Mouse (Mus musculus) layer of hippocampus, adult 18-20 months (tissue): ENCODE data around the gene B230217C12Rik. TPM values are rescaled to one million over a fixed set of nuclear protein-coding genes. Genes with fewer than 3 reads are reported as not detected.

Experiments
- DNase-seq, 2 experiments: peaks; one replicate each; pipeline ENCODE4 v3.0.0; 2022; ENCODE audit warnings: low spot score in 2 of 2
- long read RNA-seq: library from polyadenylated mRNA; stranded (forward); transcript quantifications from one replicate; pipeline ENCODE4 v2.0.0, GENCODE M21; 2021
- total RNA-seq, 2 experiments: library from RNA; stranded (reverse); gene quantifications; 2 replicates each; pipeline ENCODE4 v1.2.3; 2021

B230217C12Rik gene
- total RNA-seq = 10 to 100 TPM; 70.8 to 71.5 TPM
- long read RNA-seq, transcript B230217C12Rik-202 (2 exons, 2,181 nt) = minor isoform, 10 of 31 reads
- long read RNA-seq, transcript B230217C12Rik-204 (2 exons, 1,118 nt) = major isoform, 16 of 31 reads
- long read RNA-seq, partial matches to known transcripts = 1 of 31 reads
- long read RNA-seq, other reads (novel, unspliced or antisense) = 2 of 31 reads

DNA sequence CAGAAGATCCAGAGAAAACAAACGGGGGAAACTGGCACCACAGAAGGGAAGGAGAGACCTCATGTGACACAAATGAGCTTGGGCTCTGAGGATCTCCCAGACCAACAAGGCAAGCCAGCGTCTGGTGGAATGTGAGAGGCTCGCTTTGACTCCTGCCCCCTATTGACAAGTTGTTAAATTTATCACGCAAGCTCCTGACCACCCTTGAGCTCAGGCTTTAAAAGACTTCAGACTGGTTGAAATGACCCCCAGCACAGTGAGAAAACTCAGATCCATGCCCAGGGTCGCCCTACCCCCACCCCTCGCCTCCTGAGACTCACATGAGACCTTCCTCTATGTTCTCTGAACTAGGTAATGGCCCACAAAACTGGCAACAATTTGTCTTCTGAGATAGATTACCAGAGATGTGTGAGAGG, at the start of gene B230217C12Rik:
TSS of gene B230217C12Rik (plus strand) at position 242 of the 416 bp plus-strand sequence.
- peak in 1 of 2 experiments; percentile 51 for DNase-seq

DNA sequence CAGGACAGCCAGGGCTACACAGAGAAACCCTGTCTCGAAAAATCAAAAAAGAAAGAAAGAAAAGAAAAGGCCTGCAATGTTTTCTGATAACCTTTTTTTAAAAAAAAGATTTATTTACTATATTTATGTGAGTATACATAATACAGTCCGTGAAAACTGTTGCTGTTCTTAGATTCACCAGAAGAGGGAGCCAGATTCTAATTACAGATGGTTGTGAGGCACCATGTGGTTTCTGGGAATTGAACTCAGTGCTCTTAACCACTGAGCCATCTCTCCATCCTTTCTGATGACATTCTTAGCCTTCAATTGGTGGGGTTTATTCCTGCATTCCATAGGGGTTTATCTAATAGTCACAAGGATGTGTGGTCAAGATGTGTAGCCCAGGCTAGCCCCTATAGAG, 47.4 kb upstream of the B230217C12Rik start:
- peak in 1 of 2 experiments; percentile 73 for DNase-seq

DNA sequence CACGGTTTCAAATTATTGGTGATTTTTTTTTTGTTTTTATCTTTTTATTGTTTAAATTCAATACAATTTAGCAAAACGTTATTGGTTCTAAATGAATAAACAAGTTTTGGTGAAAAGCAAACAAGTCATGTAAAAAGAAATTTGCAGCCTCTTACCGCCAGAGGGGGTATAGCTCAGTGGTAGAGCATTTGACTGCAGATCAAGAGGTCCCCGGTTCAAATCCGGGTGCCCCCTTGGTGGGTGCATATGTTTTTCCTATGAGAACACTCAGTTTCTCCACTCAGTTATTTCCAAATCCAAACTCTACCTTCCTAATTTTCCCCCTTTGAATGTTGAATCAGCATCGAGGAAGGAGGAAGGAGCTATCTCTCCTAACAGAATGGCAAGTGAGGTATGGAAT, 43.7 kb upstream of the B230217C12Rik start:
- peak; percentile 75 to 90 for DNase-seq

DNA sequence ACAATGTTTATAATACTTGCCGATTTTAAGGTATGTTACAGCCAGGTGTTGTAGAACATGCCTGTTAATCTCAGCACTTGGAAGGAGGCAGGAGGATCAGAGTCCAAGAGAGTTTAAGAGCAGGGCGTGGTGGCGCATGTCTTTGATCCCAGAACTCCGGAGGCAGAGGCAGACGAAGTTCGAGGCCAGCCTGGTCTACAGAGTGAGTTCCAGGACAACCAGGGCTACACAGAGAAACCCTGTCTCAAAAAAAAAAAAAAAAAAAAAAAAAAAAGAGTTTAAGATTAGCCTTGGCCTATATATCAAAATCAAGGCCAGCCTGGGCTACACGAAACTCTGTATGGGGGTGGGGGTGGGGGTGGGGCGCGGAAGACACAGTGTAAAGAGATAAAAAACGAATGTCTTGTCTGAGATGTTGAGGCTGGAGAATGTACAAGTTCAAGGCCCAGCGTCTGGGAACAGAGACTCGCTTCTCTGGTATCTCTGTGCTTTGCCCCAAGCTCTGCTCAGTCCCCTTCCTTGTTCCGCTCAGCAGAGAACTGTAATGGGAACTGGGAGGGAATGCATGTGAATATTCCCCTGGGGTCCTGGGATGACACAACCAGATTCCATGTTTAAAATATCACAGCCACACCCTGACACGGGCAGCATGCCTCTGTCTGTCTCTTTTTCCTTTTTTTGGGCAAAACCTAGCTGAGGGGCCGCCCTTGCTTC, 43.1 kb upstream of the B230217C12Rik start:
- DNase-seq = no peak

DNA sequence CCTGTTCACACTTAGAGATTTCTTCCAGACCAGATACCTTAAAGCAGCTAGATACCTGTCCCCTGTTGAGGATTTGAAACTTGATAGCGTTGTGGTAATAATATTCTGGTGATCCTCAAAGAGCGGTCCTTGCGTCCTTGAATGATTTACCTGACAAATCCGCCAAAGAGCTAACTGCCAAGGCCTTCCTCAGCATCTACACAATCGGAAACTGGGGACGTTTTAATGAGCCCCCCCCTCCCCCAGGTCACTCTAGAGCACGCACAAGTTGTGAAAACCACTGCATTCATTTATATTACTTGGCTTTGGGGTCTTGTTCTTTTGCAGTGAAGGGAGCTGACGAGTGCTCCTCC, 42.5 kb upstream of the B230217C12Rik start:
- DNase-seq = no peak

DNA sequence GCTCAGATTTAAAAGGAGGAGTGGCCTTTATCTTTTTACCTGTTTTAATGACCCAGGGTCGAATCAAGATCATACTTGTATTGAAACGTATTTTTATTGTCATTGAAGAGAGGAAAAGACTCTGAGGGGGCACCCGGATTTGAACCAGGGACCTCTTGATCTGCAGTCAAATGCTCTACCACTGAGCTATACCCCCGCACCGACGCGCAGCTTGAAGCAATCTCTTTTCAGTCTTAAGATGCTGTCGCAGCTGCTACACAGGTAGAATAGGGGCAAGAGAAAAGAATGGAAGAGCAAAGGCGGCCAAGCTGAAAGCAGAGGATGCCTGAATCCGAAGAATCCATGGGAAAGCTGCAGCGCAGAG, 41.8 kb upstream of the B230217C12Rik start, which contains the start of gene Lasp1:
TSS of gene Lasp1 (plus strand) at position 219 of the 364 bp plus-strand sequence.
- DNase-seq = peak; percentile 89 to 95

DNA sequence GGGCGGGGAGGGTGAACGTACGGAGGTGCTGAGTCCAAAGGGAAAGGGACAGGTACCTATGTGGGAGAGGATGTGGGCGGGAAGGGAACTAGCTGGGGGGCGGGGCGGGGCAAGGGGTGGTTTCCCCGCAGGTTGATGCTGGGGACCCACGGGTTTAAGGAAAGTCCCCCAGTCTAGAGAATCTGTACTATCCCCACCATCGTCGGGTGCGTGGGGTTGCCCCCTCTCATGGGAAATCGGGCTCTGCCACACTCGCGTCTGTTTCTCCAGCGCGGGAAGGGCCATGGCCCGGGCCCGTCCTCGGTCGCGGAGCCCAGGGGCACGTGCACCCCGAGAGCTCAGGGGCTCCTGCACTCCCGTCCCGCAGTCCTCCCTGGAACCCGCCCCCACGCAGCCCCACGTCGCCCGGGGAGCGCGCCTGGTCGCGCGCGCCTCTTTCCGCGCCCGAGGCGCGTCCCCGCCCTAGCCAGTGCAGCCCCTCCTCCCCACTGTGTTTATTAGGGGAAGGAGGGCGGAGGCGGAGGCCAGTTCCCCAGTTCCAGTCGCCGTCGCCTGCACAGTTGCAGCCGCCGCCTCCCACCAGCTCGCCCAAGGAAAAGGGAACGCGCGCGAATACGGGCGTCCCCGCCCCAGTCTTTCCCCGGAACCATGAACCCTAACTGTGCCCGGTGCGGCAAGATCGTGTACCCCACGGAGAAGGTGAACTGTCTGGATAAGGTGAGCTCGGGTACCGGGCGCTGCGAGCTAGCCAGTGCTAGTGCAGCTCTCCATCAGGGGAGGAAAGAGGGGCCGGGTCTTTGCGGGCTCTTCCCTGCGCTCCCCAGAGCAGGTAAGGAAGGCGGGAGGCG, 41.2 kb upstream of the B230217C12Rik start:
- DNase-seq = peak; percentile 86 to 92

DNA sequence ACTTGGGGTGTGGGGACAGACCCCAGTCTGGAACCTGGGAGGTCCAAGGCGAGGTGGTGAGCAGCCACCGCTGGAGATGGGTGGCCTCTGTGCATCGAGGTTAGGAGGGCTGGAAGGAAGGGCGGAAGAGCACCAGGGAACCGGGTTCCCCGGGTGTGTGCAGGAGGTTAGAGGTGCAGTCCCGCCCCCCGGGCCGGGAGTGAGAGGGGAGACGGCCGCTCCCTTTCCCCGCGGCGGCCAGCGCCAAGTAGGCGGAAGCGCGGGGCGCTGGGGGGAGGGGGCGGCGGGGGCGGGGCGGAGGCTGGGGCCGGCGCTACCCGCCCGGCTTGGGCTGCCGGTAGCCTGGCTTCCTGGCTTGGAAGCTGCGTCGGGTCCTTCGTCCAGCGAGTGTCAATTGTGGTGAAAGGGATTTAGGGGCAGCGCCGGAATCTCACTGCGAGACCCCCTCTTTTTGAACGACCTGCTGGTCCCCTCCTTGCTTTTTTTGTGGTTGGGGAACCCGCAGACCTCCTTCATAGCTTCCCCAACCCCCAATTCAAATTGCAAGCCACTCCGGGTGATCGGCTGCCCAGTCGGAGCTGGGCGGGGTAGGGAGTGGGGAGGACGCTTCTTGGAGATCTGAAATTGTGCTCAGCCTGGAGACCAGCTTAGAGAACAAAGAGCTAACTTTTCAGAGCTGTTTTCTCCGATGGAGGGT, 40.4 kb upstream of the B230217C12Rik start:
- DNase-seq = no peak

DNA sequence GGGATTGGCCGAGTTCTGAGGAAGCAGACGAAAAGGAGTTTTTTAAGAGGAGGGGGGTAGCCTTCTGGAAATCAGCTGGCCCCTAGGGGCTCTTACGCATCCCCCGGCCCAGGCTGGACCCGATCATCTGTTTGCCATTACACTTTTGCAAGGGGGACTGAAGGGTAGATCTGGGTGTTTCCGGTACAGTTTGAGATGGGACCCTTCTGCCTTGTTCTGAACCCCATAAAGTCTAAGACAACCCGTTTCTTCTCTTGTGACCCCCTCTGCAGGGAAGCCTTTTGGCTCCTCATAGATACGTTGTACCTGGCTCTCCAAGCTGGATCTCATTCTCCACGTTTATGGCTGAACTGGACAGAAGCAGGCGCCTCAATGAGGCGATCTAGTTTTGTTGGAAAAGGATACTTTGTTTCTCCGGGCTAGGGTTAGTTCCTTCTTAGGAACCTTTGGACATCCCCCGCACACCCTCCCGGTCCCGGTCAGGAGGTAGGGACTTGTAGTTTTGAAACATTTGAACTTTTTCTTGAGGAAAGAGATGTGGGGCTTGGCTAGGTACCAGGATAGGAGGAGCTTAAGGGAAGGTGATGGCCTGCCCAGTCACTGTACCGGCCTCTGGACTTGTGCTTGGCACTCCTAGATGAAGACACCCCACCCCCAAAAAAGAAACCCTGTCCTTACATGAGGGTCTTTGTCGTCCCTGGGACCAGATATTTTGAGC, 39.7 kb upstream of the B230217C12Rik start:
- DNase-seq = no peak

DNA sequence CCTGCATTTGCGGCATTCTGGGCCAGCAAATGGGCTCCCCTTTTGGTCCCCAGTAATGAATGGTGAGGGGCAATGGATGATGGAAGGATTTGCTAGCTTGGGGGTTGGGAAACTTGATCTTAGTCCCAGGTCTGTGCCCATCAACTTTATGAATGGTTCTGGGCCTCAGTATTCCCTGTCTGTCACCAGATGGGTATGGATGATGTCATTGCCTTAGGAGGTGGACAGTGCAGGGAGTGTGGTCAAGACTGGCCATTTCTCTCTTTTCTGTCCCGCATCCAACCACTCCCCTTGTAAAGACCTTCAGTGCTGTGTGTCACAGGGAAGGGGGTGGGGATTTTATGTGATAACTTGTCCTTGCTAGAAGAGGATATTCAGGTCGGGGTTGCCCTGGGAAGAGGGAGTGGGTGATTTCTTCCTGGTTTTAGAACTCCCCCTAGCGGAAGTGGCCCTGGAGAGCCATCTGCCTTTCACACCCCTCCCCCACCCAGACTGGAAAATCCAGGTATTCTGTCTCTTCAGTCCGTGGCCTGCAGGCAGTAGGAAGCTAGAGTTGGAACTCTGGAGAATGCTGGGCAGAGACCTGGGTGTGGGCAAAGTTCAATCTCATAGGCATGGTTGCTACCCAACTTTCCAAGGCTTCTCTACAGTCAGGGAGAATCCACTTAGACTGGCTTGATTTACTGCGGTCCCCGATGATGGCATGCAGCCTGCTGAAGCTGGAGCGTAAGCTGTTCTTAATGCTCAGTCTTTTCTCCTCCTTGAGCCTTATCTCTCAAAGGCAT, 39.0 kb upstream of the B230217C12Rik start:
- peak in 1 of 2 experiments; percentile 67 for DNase-seq

DNA sequence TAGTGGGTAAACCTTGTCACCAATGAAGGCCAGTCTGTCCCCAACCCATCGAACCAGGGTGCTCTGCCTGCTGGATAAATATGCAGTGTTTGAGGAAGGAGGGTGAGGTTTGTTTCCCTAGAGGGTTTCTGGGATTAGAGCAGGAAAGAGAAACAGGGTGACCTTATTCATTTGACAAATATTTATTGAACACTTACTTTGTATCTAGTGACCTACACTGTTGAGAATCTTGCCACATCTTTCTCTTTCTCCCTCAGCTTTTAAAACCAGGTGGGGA, 38.4 kb upstream of the B230217C12Rik start:
- DNase-seq = no peak

DNA sequence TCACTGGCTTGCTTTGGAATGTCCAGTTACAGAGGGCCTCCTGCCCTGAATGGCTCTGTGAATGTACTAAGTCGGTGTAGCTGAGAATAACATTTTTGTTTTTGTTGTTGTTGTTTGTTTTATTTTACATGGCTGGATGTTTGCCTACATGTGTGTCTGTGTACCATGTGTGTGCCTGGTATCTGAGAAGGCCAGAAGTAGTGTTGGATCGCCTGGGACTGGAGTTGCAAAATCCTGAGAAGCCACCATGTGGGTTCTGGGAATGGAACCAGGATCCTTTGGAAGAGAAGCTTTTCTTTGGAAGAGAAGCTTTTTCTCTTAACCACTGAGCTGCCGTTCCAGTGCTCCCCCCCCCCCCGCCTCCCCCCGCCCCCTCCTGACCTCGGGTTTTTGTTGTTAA, 38.1 kb upstream of the B230217C12Rik start:
- DNase-seq = no peak

DNA sequence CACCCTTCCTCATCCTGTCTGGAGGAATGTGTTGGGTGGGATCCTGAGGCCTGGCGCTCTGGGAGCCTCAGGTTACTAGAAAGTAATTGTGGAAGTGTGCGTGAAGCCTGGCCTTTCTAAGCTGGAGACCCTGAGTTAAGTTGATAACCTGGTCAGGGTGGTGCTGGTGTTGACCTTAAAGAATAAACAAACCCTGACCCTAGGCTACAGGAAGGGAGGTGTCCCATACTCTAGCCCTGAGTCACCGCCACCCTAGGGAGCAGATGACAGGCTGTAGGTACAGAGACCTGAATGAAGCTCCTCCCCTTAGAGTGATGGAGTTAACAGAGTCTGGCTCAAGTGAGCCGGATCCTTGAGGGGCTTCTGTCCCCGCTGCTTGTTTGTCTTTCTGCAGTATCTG, 36.7 kb upstream of the B230217C12Rik start:
- DNase-seq = no peak

DNA sequence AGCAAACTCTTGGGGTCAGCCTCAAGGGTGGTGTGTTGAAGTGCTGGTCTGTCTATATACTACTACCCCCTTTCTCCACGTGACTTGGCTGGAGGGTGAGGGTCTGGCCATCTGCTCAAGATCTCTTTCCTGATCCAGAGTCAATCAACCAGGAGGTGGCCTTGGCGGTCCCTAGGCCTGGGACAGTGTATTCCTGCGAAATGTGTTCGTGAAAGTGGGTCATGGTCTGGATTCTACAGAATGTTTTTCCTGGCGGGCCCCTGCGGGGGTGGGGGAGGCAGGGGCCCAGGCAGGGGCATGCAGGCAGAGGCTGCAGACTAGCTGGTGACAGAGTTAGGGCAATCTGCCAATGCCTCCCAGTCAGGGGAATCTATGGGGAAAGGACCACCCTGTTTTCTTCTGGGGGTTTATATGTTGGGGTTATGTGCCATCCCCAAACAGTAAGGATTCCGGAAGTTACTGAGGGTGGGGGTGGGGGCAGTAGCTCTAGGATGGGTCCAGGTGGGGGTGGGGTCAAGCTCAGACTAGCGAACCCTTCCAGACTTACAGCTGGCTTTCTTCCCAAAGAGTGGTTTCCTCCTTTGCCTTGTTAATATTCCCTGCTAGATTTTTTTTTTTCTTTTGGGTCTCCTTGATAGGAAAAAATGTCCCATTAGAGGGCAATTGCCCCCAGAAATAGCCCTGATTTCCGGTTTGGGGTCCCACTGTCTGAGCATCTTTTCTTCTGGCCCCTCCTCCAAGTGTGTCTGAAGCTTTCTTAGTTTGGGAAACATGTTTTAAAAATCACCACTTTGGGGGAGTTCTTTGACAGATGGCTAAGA, 35.5 kb upstream of the B230217C12Rik start:
- DNase-seq = no peak

DNA sequence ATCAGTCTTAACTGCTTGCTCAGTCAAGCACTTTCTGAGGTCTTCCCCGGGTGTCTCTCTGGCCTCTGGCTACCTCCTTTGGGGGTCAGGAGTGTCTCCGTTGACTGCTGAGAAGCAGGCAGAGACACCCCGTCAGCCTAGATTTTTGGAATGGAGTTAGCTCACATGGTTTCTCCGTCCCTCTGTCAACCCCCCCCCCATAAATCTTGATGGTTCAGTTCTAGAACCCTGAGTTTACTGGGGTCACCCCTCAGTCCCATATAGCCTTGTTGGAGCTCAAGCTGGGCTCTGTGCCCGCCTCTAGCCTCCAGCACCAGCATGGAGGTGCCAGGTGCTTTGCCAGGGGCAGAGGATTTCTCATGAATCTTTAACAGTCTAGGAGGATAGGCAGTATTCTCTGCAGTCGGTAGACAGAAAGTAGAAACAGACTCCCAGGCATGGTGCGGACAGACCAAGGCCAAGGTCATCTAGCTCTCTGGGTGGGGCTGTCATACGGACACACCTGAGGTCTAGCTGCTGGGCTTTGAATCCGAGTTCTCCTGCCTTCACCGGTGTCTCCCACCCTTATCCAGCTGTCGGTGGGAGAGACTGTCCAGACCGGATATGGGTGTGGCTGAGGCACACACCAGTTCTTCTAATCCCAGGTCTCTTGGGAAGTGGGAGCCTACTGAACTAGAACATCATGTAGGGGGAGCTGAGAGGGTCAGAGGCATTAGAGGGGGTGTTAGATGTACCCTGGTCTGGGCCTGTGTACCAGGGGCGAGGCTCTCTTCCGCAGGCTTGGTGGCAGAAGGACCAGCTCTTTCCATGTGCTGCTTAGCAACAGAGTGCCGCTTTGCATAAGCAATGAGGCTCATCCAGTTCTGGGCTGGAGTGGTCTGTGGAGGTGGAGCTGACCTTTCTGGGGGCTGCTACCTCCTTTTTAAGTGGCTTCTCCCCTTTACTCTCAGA, 34.6 kb upstream of the B230217C12Rik start:
- no peak for DNase-seq

DNA sequence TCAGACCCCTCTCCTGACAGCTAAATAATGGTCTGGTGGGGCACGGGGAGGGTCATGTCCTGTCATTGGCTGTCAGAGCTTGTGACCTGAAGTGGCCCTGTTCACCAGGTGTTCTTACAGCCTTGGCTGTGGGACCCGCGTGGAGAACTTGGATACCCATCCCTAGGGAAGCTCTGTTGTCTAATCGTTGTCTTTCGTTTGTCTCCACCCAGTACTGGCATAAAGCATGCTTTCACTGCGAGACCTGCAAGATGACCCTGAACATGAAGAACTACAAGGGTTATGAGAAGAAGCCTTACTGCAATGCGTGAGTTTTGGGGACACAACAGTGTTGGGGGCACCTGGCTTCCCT, 34.0 kb upstream of the B230217C12Rik start:
- no peak for DNase-seq

DNA sequence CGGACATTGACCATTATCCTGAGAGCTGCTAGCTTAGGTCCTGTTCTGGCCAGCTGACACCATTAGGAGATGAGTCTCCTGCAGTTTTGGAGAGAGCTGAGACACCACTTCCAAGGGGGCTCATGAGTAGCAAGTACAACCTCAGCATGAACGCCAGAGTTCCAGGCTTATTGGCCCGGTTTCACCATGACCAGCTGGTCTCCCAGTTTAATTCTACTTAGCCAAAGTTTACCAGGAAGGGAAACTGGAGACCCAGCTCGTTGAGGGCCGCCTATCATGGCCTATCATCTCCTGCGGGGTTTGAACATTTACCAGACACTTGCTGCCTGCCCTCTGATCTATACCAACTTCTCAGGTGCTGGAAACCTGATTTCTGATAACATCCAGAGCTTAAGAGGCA, 33.0 kb upstream of the B230217C12Rik start:
- no peak for DNase-seq

DNA sequence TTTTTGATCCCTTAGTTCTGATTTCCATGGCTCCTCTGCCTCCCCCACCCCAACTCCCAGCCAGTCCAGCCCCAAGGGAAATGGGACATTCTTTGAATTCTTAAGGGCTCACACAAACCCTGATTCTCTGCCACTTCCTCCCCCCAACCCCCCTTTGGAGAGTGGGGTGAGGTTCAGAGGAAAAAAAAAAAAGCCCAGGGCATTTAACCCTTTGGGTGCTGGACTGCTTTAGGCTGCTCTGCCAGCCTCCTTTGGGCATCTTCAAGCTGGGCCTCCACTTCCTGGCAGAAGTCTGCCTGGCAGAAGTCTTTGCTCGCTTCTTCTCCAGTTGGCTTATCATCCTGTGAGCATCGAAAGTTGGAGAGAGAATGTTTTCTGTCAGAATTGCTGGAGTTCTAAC, 32.5 kb upstream of the B230217C12Rik start:
- no peak for DNase-seq
